Mouse (Mus musculus): ENCODE results near the gene Phf23.
"Not testable (repeated sequence)": the region's sequence is repeated elsewhere in the genome, so short reads cannot be mapped to it uniquely, and the experiment has no call there.

Phf23 gene

DNA sequence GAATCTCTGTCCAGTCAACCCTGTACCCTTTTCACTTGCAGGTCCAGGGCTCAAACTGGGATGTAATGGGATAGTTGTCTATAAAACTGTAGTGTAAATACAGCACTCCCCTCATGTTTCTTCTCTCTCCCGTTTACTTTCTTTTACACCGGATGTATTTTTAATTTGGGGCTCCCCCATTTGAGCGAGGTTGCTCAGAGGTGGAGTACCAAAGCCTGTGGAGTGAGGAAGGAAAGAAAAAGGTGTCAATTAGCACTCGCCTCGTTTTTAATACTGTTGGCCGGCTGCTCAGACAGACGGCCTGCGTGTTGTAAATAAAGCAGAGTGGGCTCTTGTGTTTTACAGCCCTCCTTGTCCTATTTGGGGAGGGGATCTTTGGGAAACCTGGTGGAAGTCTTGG lies 4.1 kb downstream of the Phf23 start:
- no peak for DNase-seq (ENCODE audit: low read depth, low spot score)

DNA sequence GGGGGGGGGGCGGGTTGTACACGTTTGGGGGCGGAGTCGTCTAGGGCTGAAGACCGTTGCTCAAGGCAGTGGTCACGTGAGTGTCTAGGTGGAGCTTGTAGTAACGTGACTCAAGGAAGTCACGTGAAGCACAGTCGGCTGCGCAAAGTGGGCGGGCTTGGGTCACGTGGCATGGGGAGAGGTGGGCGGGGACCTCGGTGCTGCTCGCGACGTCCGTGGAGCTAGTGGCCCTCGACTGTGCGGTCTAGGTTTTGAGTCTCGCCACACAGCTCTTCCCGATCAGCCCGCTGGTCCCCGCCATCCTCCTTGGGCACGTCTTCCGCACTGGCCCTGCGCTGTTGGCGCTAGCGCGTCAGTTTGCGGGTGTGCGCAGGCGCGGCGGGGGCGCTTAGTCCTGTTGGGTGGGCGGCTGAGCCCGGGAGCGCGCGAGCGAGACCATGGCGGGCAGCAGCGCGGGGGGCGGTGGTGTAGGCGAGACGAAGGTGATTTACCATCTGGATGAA lies 4.9 kb downstream of the Phf23 start, which contains the start of gene Dvl2:
Gene Dvl2, plus strand, starts transcription at position 200 of the 503 bp plus-strand sequence.
- peak; percentile 98 for DNase-seq (ENCODE audit: low read depth, low spot score)

DNA sequence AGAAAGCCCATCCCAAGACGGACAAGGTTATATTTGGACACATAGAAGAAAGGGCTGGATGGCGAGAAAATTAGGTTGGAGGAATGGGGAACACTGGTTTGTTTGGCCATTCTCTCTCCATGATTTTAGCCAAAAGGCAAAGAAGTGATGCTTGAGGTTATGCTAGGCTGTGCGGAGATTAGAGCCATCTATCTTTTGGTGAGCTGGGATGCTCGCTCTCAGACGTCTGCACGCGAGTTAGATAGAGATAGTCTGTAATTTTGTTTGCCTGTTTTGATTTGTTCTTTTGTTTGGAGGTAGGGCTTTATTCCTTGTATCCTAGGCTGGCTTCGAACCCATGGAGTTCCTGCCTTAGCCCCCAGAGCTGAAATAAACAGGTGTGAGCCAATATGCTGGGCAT lies 5.6 kb downstream of the Phf23 start:
- no peak for DNase-seq (ENCODE audit: low read depth, low spot score)

DNA sequence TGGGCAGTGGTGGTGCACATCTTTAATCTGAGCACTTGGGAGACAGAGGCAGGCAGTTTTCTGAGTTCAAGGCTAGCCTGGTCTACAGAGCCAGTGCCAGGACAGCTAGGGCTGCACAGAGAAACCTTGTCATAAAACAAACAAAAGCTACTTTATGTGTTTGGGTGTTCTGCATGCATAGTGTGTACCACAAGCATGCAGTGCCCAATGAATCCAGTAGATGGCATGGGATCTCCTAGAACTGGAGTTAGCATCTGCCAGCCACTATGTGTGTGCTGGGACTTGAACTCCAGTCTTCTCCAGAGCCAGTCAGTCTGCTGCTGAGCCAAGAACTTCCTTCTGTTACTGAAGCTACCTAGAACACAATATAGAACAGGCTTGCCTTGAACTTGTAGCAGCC lies 6.3 kb downstream of the Phf23 start:
- DNase-seq (ENCODE audit: low read depth, low spot score) = peak; percentile 85

DNA sequence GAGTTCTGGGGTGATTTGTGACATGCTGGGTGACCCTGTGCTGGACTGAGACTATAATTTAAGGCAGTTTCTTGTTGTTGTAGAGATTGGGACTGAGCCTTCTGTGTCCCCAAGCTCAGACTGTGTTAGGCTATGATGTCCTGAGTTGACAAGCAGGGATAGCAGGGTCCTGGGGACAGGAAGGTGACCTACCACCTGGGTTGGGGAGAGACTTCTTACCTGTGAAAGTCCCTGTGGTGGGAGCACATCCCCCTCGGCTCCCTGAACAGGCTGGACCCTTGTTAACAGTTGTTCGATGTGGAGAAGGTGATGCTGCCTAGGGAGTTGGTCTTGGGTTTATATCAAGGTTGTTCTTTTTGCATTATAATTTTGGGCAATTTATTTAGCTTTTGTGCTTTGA lies 6.9 kb downstream of the Phf23 start:
- DNase-seq (ENCODE audit: low read depth, low spot score) = no peak

DNA sequence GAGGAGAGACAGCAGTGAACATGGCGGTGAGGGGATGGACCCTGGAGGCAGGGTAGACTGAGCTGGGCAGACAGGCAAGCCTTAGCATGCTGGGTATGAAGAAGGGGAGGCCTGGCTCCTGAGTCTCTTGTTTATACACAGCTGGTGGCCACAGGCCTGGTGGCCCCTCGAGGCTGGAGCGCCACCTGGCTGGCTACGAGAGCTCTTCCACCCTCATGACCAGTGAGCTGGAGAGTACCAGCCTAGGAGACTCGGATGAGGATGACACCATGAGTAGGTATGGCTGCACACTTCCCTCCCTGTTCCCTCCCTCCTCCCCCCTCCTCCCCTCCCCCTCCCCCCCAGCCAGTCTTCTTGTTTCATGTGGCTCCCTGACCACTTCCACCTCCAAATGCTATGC lies 9.9 kb downstream of the Phf23 start:
- no peak for DNase-seq (ENCODE audit: low read depth, low spot score)

DNA sequence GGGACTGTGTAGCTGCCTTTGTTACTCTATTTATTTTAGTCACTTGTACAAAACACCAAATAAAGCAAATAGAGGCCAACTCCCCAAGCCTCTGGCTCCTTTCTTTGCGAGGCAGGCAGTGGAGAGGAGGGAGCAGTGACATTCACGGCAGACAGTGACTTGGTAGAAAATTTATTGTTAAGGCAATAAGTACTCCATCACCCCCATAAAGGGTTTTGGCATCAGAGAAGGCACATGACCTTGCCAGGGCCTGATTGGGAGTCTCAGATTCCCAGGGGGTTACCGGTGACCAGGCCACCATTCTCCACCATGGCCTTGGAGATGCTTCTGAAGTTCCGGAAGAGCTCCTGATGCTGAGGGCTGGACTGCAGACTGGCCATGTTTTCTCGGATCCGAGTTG lies 14.5 kb downstream of the Phf23 start:
- DNase-seq (ENCODE audit: low read depth, low spot score) = no peak

DNA sequence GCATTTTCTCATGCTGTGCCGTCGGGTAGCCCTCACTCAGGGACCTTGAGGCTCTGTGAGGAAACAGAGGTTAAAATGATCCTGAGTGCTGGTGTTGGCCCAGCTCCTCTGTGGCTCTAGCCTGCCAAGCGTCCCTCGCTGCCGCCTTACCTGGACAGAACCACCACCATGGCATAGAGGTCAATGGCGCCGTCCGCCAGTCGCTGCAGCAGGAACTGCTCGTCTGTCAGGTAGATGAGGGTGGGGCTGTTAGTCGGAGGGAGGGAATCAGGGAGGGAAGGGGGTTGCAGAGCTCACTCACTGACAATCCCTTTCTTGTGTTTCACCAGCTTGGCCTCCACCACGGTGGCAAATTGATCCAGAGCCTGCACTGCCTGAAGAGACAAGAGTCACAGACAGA lies 15.0 kb downstream of the Phf23 start:
- DNase-seq (ENCODE audit: low read depth, low spot score) = no peak

DNA sequence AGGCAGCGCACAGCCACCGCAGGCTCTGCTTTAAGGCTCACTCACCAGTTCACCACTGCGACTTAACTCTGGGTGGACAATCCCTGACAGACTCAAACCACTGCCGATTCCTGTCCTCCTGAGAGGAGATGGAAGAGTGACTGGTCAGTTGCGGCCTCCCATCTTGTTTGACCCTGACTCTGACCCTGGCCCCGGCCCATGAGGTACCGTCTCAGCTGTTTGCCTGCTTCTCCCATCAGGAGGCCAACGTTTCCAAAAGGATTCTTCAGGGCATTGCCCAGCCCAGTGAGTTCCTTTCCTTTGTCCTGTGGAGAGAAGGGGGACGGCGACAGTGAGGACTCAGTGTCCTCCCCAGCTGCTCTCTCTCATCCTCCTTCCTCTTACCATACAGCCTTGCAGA lies 15.4 kb downstream of the Phf23 start:
- DNase-seq (ENCODE audit: low read depth, low spot score) = no peak

DNA sequence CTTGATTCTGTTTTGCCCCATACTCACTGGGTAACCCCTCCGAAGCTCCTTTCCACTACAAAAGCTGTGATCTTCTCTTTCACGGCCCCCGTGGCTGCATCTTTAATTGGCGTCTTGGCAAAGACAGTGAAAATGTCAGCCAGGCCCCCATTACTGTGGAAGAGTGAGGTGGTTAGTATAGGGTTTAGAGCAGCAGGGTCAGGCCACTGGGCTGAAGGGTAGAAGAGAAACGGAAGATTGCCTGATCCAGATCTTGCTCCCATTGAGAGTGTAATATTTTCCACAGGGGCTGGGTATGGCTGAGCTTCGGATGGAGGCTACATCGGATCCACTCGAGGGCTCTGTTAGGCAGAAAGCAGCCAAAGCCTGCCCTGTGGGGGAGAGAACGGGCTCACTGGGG lies 17.4 kb downstream of the Phf23 start:
- DNase-seq (ENCODE audit: low read depth, low spot score) = no peak

DNA sequence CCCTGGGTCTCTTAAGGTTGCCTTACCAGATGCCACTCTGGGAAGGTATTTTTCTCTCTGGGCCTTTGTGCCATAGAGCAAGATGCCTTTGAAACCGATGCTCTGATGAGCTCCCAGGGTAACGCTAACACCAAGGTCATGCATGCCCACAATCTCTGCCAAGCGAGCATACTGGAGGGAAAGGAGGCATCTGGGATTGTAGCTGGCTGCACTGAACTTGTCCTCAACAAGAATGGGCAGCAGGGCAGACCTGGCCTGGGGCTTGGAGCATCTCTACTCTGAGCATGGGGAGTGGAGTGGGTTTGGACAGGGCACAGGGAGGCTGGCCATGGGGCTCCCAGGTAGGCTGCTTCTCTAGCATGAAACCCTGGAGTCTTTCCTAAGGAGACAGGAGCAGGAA lies 17.8 kb downstream of the Phf23 start:
- no peak for DNase-seq (ENCODE audit: low read depth, low spot score)

DNA sequence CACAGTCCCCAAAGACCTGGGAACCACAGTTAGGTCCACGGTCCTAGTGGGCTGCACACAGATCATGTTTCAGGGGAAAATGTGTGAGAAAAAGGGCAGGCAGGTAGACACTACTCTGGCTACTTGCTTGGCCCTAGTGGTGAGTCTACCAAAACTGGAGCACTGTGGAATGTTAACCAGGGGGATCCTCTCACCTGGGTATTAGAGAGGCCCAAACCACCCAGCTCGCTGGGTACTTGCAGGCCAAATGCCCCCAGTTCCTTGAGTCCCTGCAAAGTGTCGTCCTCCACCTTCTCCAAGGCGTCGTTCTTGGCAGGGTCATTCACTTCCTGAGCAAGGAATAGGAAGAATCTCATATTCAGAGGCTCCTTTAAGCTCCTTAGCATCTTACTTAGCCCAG lies 18.5 kb downstream of the Phf23 start:
- DNase-seq (ENCODE audit: low read depth, low spot score) = no peak

DNA sequence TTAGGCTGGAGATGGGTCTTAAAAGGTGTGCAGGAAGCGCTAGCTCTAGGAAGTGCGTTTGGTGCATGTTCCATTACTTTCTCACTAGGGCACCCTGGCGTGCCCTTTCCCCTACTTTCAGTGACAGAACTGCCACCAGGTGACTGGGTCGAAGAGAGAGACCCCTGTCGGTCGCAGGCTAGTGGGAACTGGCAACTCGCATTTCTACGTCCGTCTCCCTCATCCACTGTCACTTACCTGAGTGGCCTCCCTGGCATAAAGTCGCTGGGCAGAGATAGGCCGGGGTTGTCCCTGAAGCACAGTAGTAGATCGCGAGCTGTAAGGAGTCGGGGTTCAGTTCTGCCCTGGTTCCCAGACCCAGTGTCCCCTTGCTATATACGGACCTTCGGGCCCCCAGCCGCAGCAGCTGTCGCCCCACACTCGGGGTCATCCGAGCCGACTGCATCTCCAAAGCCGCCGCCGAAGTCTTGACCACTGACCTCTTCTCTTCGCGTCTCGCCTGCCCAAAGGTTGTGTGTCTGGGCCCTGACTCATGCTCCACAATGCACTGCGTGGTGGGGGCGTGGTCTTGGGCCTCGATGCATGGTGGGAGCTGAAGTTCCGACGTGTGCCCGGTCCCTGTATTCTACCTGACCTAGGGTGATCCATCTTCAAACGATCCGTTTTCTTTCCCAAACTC lies 19.4 kb downstream of the Phf23 start, which contains the start of gene Acadvl:
Gene Acadvl, minus strand, starts transcription at position 532 of the 679 bp plus-strand sequence.
- DNase-seq (ENCODE audit: low read depth, low spot score) = peak; percentile 91

DNA sequence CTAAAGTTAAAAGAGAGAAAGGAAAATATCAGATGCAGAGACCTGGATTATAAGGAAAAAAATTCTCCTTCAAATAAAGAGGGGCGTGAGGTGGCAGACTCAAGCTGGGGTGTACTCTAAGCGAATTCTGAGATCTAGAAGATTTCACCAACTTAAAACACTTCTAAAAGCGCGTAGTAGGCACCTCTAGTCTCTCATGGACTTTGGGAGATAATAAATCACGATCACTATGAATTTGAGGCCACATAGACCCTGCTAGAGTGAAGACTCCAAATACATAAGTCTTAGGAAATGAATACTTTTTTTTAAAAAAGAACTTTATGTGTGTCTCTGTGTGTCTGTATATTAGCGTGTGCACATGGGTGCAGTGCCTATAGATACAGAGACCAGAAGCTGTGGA lies 20.1 kb downstream of the Phf23 start:
- DNase-seq (ENCODE audit: low read depth, low spot score) = no peak

DNA sequence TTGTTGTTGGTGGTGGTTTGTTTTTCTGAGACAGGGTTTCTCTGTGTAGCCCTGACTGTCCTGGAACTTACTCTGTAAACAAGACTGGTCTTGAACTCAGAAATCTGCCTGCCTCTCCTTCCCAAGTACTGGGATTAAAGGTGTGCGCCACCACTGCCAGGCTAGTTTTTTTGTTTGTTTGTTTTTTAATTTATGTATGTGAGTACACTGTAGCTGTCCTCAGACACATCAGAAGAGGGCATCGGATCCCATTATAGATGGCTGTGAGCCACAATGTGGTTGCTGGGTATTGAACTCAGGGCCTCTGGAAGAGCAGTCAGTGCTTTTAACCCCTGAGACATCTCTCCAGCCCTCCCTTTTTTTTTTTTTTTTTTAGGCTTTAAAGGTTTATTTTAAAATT lies 20.6 kb downstream of the Phf23 start:
- DNase-seq (ENCODE audit: low read depth, low spot score) = not testable (repeated sequence)

DNA sequence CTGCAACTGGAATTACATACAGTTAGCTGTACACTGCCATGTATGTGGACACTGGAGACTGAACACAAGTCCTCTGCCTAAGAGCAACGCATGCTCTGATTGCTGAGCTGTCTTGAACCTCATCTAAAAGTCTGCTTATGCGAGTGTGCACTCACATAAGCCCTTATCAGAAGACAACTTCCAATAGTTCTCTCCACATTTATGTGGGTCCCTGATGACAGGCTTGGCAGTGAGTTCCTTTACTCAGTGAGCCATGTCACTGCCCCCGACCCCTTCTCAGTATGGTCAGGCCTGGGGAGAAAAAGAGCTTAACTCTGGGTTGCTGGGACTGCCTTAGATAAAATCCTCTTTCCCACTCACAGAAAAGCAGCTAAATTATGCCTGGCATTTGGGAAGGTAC lies 21.1 kb downstream of the Phf23 start, which contains the start of gene Dlg4:
Gene Dlg4, plus strand, starts transcription at position 274 of the 400 bp plus-strand sequence.
- no peak for DNase-seq (ENCODE audit: low read depth, low spot score)

DNA sequence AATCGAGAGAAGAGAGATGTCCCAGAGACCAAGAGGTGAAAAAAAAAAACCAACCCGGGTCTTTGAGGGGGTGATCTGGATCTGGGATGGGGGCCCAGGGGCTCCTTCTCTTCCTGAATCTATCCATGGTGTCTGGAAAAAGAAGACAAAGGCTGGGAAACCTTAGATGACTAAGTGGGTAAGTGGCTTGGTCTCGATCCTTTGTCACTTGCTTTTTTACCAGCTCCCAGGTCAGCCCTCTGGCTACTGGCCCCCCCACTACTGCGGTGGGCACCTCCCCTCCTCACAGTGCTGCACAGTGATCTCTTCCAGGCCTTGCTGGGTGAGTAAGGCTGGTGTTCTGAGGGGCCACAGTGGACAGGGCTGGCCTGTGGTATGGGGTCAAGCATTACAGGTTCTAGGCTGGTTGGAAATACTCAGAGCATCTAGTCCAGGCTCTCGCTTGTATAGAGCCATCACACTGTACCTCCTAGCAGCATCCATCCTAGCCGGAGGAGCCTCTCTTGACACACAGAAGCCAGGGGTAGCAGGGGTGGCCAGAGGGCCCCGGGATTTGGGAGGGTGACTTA lies 21.7 kb downstream of the Phf23 start:
- DNase-seq (ENCODE audit: low read depth, low spot score) = no peak

DNA sequence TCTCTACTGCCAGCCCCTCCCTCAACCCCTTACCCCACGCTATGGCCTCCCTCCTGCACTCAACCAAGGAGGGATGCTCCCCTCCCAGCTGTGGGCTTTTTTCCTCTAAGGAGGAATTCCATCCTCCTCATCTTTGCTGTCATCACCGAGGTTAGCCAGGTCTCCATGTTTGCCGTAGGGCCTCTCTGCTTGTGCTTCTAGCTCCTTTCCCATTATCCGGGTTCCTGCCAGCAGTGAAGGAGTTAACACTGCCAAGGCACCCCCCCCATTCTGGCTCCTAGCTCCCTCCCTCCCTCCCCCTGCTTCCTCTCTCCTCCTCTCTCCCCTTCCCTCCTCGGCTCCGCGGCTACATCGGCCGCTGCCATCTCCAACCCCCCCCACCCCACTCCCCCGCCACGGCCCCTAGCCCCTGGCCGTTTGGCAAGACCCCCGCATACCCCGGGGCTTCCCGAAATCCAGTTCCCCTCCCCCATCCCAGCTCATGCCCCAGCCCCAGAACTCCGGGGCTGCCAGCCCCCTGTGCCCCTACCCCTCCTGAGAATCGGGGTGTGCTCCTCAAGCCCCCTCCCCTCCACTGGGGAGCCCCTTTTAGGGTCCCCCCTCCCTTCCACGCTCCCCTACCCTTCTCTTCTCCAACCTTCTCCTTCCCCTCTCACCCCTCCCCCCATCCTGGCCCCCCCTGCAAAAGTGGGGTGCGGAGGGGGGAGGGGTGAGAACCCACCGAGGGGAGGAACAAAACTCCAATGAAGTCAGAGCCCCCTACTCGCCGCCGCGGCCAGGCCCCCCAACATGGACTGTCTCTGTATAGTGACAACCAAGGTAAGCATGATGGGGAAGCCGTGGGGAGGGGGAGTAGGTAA lies 22.8 kb downstream of the Phf23 start:
- peak; percentile 75 for DNase-seq (ENCODE audit: low read depth, low spot score)

DNA sequence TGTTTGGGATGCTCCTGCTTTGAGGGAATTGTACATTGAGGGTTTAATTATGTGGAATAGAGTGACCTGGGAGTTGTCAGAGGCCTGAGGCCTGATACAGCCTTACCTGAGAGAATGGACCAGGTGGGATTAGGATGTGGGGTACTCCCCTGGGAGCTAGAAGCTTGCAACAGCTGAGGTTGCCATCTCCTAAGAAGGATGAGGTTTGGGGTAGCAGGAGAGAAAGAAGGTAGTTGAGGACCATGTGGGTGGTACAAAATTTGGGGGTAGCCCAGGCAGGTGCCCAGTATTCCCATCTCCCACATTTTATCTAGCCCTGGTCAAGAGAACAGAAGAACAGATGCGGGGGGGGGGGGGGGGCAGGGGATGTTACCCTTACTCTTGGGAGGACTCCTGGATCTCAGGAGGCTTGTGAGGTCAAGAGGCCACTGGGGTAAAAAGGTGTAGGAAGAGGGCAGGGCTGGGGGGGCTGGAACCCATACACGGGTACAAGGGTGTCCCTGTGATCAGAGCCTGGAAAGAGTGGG lies 24.0 kb downstream of the Phf23 start:
- no peak for DNase-seq (ENCODE audit: low read depth, low spot score)

DNA sequence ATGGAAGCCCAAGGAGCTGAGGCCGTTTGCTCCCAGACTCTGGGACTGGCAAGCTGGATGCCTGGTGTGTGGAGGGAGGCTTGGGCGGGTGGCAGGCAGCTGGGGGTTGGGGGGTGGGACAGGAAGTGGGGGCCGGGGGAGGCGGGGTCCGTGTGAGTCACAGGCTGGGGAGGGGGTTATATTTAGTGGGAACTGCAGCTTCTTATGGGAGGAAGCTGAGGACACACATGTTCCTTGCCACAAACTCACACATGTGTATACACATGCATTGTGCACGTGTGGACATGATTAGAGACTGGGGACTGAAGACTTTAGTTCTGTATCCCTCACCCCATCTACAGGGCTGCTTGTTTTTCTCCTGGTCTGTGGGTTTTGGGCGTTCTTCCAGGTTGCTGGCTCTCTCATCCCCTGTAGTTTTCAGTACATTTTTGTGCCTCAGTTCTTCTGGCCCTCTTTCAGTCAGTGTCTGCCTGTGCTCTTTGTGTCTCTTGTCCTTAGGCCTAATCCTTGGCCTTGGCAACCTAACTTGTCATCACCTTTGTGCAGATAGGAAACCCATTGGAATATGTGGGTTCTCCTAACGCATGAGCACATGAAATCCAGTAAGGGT lies 24.6 kb downstream of the Phf23 start:
- peak; percentile 68 for DNase-seq (ENCODE audit: low read depth, low spot score)

DNA sequence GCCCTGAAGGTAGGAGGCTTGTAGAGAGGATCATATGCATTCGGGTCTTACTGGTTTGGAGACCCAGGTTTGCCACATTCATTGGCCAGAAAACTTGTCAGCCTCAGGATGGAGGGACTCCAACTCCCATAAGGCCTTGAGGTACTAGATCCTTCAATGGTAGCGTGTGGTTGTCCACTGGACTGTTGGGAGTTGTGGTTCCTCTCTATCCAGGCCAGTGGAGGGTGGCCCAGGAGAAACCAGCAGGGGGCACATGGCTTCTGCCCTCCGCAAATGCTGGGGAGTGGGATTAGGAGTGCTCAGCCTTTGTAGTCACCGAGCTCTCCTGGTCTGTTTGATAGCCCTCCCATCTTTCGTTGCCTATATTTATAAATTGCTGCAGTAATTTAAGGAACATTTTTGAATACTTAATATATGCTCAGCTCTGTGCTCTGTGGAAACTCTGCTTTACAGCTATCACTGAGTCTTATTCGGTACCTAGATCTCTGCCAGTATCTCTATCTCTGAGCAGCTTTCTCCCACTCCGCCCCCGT lies 25.2 kb downstream of the Phf23 start:
- DNase-seq (ENCODE audit: low read depth, low spot score) = peak; percentile 96
